Mouse (Mus musculus) spleen, adult 2 months (tissue): ENCODE results near the gene Fbxo46.

Experiments
- CTCF ChIP-seq: fragments of 200-500 bp; IDR thresholded peaks from 2 replicates; pipeline ENCODE4 v1.5.1; 2011; ENCODE audit warnings: mild to moderate bottlenecking, inconsistent platforms; ENCODE audit not compliant: insufficient read depth, insufficient read length, insufficient replicate concordance; ENCODE audit errors: extremely low read depth
- POLR2A ChIP-seq: fragments of 200-500 bp; IDR thresholded peaks from 2 replicates; pipeline ENCODE4 v1.6.1; 2011; ENCODE audit warnings: low read depth, low read length, inconsistent platforms

DNA sequence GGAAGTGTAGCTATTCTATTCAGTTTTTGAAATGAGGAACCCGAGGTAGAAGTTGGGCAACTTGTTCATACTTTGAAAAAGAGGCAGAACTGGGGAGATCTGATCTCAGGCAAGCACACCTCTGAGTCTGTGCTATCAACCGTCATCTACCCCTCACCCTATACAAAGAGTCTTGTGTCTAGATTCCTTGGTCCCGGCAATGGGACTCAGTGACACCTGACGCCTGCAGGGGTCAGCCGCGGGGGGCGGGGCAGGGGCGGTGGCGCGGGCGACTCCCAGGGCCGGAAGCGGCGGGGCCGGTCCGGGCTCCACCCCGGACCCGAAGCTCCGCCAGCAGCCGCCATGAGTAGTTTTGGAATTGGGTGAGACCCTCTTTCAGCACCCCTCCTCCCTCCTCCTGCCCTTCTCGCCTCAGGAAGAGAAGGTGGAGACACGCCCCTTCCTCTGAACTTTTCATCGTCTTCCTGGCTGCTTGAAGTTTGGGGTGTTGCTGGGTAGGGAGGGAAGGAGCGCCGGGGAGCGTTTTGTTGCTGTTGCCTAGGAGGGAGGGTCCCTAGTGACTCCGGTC lies 61.3 kb downstream of the Fbxo46 start:
- TF ChIP-seq POLR2A (no peak), CTCF (no peak)
